Mouse (Mus musculus): ENCODE measurements around the gene Atrn.

DNA sequence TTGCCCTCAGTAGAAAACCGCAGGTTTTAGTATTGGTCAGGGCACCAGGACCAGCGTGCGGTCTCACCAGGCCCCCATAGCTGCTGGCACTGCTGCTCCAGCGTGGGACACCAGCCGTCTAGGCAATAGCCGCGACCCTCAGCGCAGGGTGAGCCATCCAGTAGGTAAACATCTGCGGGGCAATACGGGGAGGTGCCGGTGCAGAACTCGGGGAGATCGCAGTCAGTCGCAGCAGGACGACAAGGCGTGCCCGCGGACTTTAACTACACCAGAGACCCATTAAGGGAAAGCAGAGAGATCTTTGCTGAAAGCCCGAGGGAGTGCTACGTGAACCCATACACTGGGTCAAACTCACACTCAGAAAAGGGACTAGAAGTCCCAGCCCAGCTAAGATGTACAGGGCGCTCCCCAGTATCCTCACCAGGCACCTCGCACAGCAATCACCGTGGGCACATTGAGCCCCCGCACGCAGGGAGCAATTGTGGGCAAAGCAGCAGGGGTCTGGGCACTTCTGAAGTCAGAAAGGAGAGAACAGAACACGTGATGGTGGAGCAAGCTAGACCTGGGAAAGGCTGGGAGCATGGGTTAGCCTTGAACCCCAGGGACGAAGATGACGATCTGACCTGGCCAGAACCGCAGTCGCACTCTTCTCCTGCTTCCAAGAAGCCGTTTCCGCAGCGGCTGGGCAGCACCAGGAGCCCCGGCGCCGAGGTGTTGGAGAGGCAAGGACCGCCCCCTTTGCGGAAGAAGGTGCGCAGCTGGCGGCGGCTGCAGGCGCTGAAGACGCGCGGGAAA lies 147.8 kb downstream of the Atrn start:
- no peak for TF ChIP-seq CTCF (conservative IDR thresholded peaks at IDR 0.05; ENCODE audit: insufficient read depth, insufficient read length, low read depth, low read length)
- no peak for TF ChIP-seq POLR2A (IDR thresholded peaks at IDR 0.05; ENCODE audit: low read depth, low read length)
